Mouse (Mus musculus) ES-E14 (cell line): ENCODE results near the gene Acad12. TPM values are rescaled to one million over a fixed set of nuclear protein-coding genes. Genes with fewer than 3 reads are reported as not detected.

Experiments used
- DNase-seq: peaks from one replicate; pipeline ENCODE4 v3.0.0-alpha.2; 2013; ENCODE audit warnings: low read depth, low spot score
- H3K27ac ChIP-seq: 2 replicates; pipeline ENCODE4 v1.5.1; 2012; ENCODE audit warnings: low read depth, mild to moderate bottlenecking, low read length, moderate library complexity, mixed read lengths; ENCODE audit not compliant: poor library complexity, insufficient read depth, severe bottlenecking
- H3K36me3 ChIP-seq: 2 replicates; pipeline ENCODE4 v1.6.1; 2012; ENCODE audit warnings: mild to moderate bottlenecking, low read length, moderate library complexity, mixed read lengths; ENCODE audit not compliant: control insufficient read depth, poor library complexity, insufficient read depth, severe bottlenecking
- H3K4me1 ChIP-seq, 2 experiments: fragments of 150-350 bp in 1 of 2; sonication (generic) in 1 of 2; 2 replicates each; pipeline ENCODE4 v1.6.1; 2012; ENCODE audit warnings: low read length in 2 of 2, mild to moderate bottlenecking in 1 of 2, mixed read lengths in 1 of 2; ENCODE audit not compliant: control insufficient read depth in 2 of 2, insufficient read depth in 2 of 2, poor library complexity in 1 of 2
- H3K4me3 ChIP-seq, 2 experiments: fragments of 150-350 bp in 1 of 2; sonication (generic) in 1 of 2; 2 replicates each; pipeline ENCODE4 v1.5.1; 2012; ENCODE audit warnings: low read length in 2 of 2, low read depth in 1 of 2, mild to moderate bottlenecking in 1 of 2, mixed read lengths in 1 of 2; ENCODE audit not compliant: insufficient read depth in 1 of 2, poor library complexity in 1 of 2, severe bottlenecking in 1 of 2
- H3K9ac ChIP-seq: 2 replicates; pipeline ENCODE4 v1.6.1; 2012; ENCODE audit warnings: low read depth, mild to moderate bottlenecking, low read length, mixed read lengths; ENCODE audit not compliant: poor library complexity, insufficient read depth, severe bottlenecking
- H3K9me3 ChIP-seq: fragments of 150-350 bp; sonication (generic); 2 replicates; pipeline ENCODE4 v1.6.1; 2012; ENCODE audit warnings: low read depth, mild to moderate bottlenecking, low read length; ENCODE audit not compliant: control insufficient read depth, insufficient read depth
- CHD2 ChIP-seq: IDR thresholded peaks from 2 replicates; pipeline ENCODE4 v1.6.1; 2014; ENCODE audit warnings: mild to moderate bottlenecking, low read depth, low read length, inconsistent platforms
- HCFC1 ChIP-seq: IDR thresholded peaks from 2 replicates; pipeline ENCODE4 v1.6.1; 2012; ENCODE audit warnings: low read length, inconsistent platforms, borderline replicate concordance; ENCODE audit not compliant: insufficient read depth
- MAFK ChIP-seq: IDR thresholded peaks from 2 replicates; pipeline ENCODE4 v1.6.1; 2014; ENCODE audit warnings: mild to moderate bottlenecking, low read depth, low read length, inconsistent platforms; ENCODE audit not compliant: insufficient read depth
- ZC3H11A ChIP-seq: IDR thresholded peaks from 2 replicates; pipeline ENCODE4 v1.6.1; 2012; ENCODE audit warnings: low read depth, mild to moderate bottlenecking, inconsistent platforms, low read length, borderline replicate concordance
- ZNF384 ChIP-seq: IDR thresholded peaks from 2 replicates; pipeline ENCODE4 v1.6.1; 2012; ENCODE audit warnings: low read depth, low read length, inconsistent platforms
- in situ Hi-C, 2 experiments: fragments of 600-800 bp; cut with MboI; formaldehyde crosslinking; loops; one replicate each; pipeline ENCODE4 v1.15.1; 2025; ENCODE audit warnings: low sequenced_read_pairs in 2 of 2, inconsistent platforms in 1 of 2; ENCODE audit not compliant: unreplicated experiment in 2 of 2
- total RNA-seq: library from RNA; depleted of rRNA; stranded (reverse); fragments of 300-350 nt; gene quantifications from 2 replicates; pipeline ENCODE4 v1.2.3, GENCODE M21; 2012; rRNA removed

The Acad12 gene
- total RNA-seq = 6.0 and 8.3 TPM in 2 replicates

DNA sequence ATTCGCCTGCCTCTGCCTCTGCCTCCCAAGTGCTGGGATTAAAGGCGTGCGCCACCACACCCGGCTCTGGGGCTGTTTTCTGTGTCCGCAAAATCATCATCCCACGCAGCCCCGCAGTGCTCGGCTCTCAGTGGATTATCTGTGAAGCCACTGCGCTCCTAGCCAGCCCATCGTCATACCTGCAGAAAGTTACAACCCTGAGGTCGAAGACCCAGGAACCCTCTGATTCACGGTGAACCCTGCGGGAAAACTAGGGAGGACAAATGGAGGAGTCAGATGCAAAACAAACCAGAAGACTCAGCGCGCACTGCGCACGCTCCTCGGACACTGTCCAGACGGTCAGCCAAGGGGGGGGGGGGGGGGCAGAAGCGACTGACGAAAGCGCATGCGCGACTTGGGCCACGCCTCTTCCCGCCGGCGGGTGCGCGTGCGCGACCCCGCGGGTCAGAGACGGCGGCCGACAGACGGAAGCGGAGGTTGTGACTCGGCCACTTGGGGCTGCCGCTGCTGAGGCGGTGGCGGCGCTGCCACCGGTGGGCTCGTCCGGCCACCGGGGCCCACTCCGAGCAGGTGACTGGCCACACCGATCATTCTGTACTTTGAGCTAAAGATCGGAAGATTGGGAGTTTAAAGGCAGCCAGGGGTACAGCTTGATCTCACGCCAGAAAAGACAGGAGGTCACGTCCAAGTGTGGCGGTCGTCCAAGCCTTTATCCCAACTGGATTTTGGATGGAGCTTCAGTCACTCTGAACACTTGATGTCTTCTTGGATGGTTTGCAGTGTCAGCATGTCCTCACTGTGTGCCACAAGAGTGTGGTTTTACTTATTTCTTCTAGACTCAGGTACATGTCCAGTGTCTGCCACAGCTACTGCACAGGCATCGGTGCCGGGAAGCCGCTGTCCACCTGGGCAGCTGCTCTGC lies at the start of gene Acad12:
Gene Acad12 (minus strand): TSS at position 347 of the 922 bp plus-strand sequence.
- peaks cover 0 to 2% of the 10 kb centered on the region in 2 experiments; a peak in 1 of 4 replicates for H3K4me1 ChIP-seq
- in situ Hi-C loops = no loop called here

DNA sequence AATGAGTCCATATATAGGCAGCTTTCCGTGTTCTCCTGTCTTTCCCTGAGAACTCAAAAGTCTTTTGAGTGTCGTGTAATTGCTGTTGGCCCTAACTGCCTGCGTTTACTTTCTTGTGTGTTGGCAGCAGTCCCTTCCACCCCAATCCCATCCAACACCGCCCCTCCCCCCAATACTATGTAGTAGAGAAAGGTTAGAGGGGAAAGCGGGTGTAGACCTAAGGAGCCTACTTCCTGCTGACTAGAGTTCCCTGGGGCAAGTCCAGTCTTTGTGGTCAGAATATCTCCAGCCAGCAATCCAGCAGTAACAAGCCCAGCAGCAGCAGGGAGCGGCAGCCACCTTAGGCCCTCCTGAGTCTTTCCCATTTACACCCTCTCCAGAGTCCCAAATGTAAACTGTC lies 49.7 kb upstream of the Acad12 start:
- no peak for TF ChIP-seq ZC3H11A
- TF ChIP-seq CHD2 = no peak
- no peak for TF ChIP-seq HCFC1
- TF ChIP-seq ZNF384 = no peak
- no peak for TF ChIP-seq MAFK
- in situ Hi-C loops = no loop called here
- Histone ChIP-seq H3K4me1 (peaks cover 0 to 3% of the 10 kb centered on the region in 2 experiments; a peak in 1 of 4 replicates), H3K9me3 (no peaks in the 10 kb centered on the region), H3K36me3 (peaks cover 10% of the 10 kb centered on the region; the same call in 1 of the 2 replicates), H3K4me3 (no peak overlapping the region), H3K27ac (no peak overlapping the region), H3K9ac (no peak overlapping the region)
- no peak for DNase-seq

More for the DNA sequence above, at the start of gene Acad12:
- no peaks in the 10 kb centered on the region; the same call in 1 of the 2 replicates for H3K36me3 ChIP-seq
- DNase-seq = peak; percentile 51
- peak within 1 kb of the TSS; percentile 4; the same call in 1 of the 2 replicates for H3K27ac ChIP-seq
- no peak for TF ChIP-seq ZC3H11A
- TF ChIP-seq CHD2 = no peak
- TF ChIP-seq MAFK = no peak
- TF ChIP-seq ZNF384 = 0 out of 2 replicates have a peak, but pooled peaks have one; percentile 75
- H3K4me3 ChIP-seq = peak within 1 kb of the TSS; percentile 65 to 90
- H3K9me3 ChIP-seq = no peaks in the 10 kb centered on the region
- H3K9ac ChIP-seq = peak within 1 kb of the TSS; percentile 73

GRCm38 (mm10) chr5:121667067-121667466 lies 48.3 kb upstream of the Acad12 start:
- TF ChIP-seq ZNF384 (no peak), ZC3H11A (no peak), MAFK (no peak), HCFC1 (no peak), CHD2 (no peak)
- Histone ChIP-seq H3K36me3 (peaks cover 10% of the 10 kb centered on the region), H3K9me3 (no peaks in the 10 kb centered on the region), H3K27ac (no peak overlapping the region), H3K4me3 (no peak overlapping the region), H3K4me1 (peaks cover 0 to 3% of the 10 kb centered on the region in 2 experiments; a peak in 1 of 4 replicates), H3K9ac (no peak overlapping the region)
- in situ Hi-C loops = no loop called here
- DNase-seq = no peak

DNA sequence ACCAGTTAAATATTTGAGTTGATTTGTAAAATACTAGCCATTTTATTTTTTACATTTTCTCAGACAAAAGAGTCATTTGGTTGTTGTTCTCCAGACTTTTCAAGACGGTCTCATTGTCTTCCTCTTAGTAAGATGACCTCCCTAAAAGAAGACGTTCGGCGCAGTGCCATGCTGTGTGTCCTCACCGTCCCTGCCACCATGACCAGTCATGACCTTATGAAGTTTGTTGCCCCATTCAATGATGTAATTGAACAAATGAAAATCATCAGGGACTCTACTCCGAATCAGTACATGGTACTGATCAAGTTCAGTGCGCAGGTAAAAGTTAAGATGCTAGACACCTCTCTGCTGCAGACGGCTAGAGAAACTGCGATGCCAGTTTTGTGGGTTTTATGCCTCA lies 46.2 kb upstream of the Acad12 start:
- peaks cover 10% of the 10 kb centered on the region for H3K36me3 ChIP-seq
- H3K4me1 ChIP-seq = no peaks in the 10 kb centered on the region
- no peak for DNase-seq
- H3K9ac ChIP-seq = no peak overlapping the region
- no peaks in the 10 kb centered on the region for H3K9me3 ChIP-seq
- H3K4me3 ChIP-seq = no peak overlapping the region
- no peak overlapping the region for H3K27ac ChIP-seq
- TF ChIP-seq CHD2 (no peak), HCFC1 (no peak), MAFK (no peak), ZC3H11A (no peak), ZNF384 (no peak)
- in situ Hi-C loops = no loop called here
